Mouse (Mus musculus) lung, adult 2 months (tissue): Measurements from ENCODE around the gene 4430402I18Rik.

ENCODE experiments used
- CTCF ChIP-seq: fragments of 200-500 bp; IDR thresholded peaks from 2 replicates; pipeline ENCODE4 v1.5.1; 2011; ENCODE audit warnings: mild to moderate bottlenecking, low read length, control low read depth; ENCODE audit not compliant: insufficient read depth
- POLR2A ChIP-seq: fragments of 200-500 bp; IDR thresholded peaks from 2 replicates; pipeline ENCODE4 v1.6.1; 2011; ENCODE audit warnings: low read depth, mild to moderate bottlenecking, control low read depth, low read length, borderline replicate concordance; ENCODE audit errors: extremely low read depth

DNA sequence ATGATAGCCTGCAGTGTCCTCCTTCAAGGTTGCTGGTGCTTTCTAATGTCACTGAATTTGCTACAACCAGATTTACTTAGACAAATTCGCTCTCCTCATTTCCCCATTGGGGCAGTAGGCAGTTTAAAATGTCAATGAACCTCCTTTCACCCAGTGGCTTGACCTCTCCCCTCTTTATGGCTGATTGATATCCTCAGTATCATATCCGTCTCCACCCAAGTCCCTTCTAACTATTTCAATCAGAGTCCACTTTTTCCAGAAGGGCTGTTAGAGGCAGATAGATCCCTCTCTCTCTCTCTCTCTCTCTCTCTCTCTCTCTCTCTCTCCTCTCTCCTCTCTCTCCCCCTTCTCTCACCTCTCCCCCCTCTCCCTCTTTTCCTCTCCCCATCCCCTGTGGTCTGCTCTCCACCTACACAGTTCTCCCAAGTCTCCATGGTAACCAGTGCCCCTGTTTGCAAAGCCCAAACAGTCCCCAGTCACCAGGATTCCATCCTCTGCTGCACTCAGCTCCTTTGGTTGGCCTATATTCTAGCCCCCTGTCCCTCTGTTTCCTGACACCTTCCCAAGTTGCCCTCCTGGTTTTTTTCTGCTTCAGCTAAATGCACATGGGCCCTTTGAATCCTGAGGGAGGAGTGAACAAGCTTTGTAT lies 51.9 kb downstream of the 4430402I18Rik start:
- TF ChIP-seq CTCF (no peak), POLR2A (no peak)
